Mouse (Mus musculus) limb, embryonic 11.5 days (tissue): ENCODE results near the gene A630095N17Rik. TPM values are rescaled to one million over a fixed set of nuclear protein-coding genes. Genes with fewer than 3 reads are reported as not detected.
A peak's percentile ranks its signal among the peaks of the same experiment; 100 is the strongest.

Experiments
- ATAC-seq: fragments of 200-750 bp; cut with Nextera tagmentation; 2 replicates; pipeline ENCODE4 v1.8.0; 2017; ENCODE audit warnings: low read depth; ENCODE audit not compliant: insufficient number of reproducible peaks, low FRiP score, low TSS enrichment
- DNase-seq: peaks from one replicate; pipeline ENCODE4 v3.0.0-alpha.2; 2015; ENCODE audit warnings: low spot score
- H3K27ac ChIP-seq: fragments of 300-500 bp; sonication (generic); replicated peaks from 2 replicates; pipeline ENCODE4 v1.5.1; 2014; ENCODE audit warnings: low read depth, mild to moderate bottlenecking, low read length
- H3K27me3 ChIP-seq: fragments of 300-500 bp; sonication (generic); 2 replicates; pipeline ENCODE4 v1.6.1; 2014; ENCODE audit warnings: mild to moderate bottlenecking, low read length, mixed read lengths; ENCODE audit not compliant: control insufficient read depth, insufficient read depth
- H3K36me3 ChIP-seq: fragments of 300-500 bp; sonication (generic); 2 replicates; pipeline ENCODE4 v1.6.1; 2014; ENCODE audit warnings: mild to moderate bottlenecking, low read length, moderate library complexity, mixed read lengths; ENCODE audit not compliant: control insufficient read depth, insufficient read depth
- H3K4me1 ChIP-seq: fragments of 300-500 bp; sonication (generic); 2 replicates; pipeline ENCODE4 v1.6.1; 2014; ENCODE audit warnings: low read length, mixed read lengths; ENCODE audit not compliant: control insufficient read depth, insufficient read depth
- H3K4me2 ChIP-seq: fragments of 300-500 bp; sonication (generic); 2 replicates; pipeline ENCODE4 v1.6.1; 2014; ENCODE audit warnings: low read depth, mild to moderate bottlenecking, moderate library complexity; ENCODE audit not compliant: severe bottlenecking
- H3K4me3 ChIP-seq: fragments of 300-500 bp; sonication (generic); 2 replicates; pipeline ENCODE4 v1.5.1; 2014; ENCODE audit warnings: low read depth, low read length
- H3K9ac ChIP-seq: fragments of 300-500 bp; sonication (generic); 2 replicates; pipeline ENCODE4 v1.6.1; 2014; ENCODE audit warnings: mild to moderate bottlenecking, low read length
- H3K9me3 ChIP-seq: fragments of 300-500 bp; sonication (generic); 2 replicates; pipeline ENCODE4 v1.6.1; 2016; ENCODE audit warnings: low read length; ENCODE audit not compliant: control insufficient read depth
- WGBS: fragments of 180-500 bp; shearing (Covaris S2); extraction: QIAGEN DNeasy Blood & Tissue Kit; methylation state at CpG from one replicate; pipeline ENCODE4 v1.1.7; 2014; 5-methylcytosine and 5-hydroxymethylcytosine counted together
- polyA plus RNA-seq: library from polyadenylated mRNA; unstranded; fragments of >200 nt; fragmentation: Nextera tagmentation; extraction: Ambion mirVana; gene quantifications from 2 replicates; pipeline ENCODE4 v1.2.1, GENCODE M21; 2014

A630095N17Rik gene
- polyA plus RNA-seq, 1 experiment from 2014 or later = not detected

- 89% methylated on average over 2 of the region's 2 CpGs for WGBS
- Histone ChIP-seq H3K9me3 (no peaks in the 10 kb centered on the region), H3K4me3 (no peak overlapping the region), H3K27ac (no peak overlapping the region), H3K9ac (no peak overlapping the region), H3K4me1 (peaks cover 22% of the 10 kb centered on the region), H3K36me3 (peaks cover 5% of the 10 kb centered on the region; the same call in 1 of the 2 replicates), H3K4me2 (no peak overlapping the region), H3K27me3 (peaks cover 24% of the 10 kb centered on the region)
- ATAC-seq (no peak), DNase-seq (no peak)
Observed at GRCm38 (mm10) chr1:75214442-75214841, 17.5 kb downstream of the A630095N17Rik start.

GRCm38 (mm10) chr1:75213096-75213495 lies 18.8 kb downstream of the A630095N17Rik start:
- Histone ChIP-seq H3K9ac (no peak overlapping the region), H3K4me2 (no peak overlapping the region), H3K27me3 (peaks cover 10% of the 10 kb centered on the region), H3K4me1 (peaks cover 11% of the 10 kb centered on the region), H3K27ac (no peak overlapping the region), H3K9me3 (no peaks in the 10 kb centered on the region), H3K36me3 (peaks cover 5% of the 10 kb centered on the region; the same call in 1 of the 2 replicates), H3K4me3 (no peak overlapping the region)
- 87% methylated on average over 7 of the region's 7 CpGs for whole genome bisulfite sequencing
- no peak for DNase-seq
- ATAC-seq = no peak

- Histone ChIP-seq H3K27me3 (peaks cover 5% of the 10 kb centered on the region), H3K4me1 (peaks cover 9% of the 10 kb centered on the region), H3K4me3 (no peak overlapping the region), H3K9me3 (no peaks in the 10 kb centered on the region), H3K9ac (no peak overlapping the region), H3K36me3 (peaks cover 5% of the 10 kb centered on the region; the same call in 1 of the 2 replicates), H3K27ac (no peak overlapping the region), H3K4me2 (no peak overlapping the region)
- WGBS = 88% methylated on average over 4 of the region's 4 CpGs
- DNase-seq = no peak
- no peak for ATAC-seq
Observed at GRCm38 (mm10) chr1:75212542-75212941, 19.4 kb downstream of the A630095N17Rik start.

- Histone ChIP-seq H3K27me3 (no peaks in the 10 kb centered on the region), H3K36me3 (peaks cover 5% of the 10 kb centered on the region; the same call in 1 of the 2 replicates), H3K27ac (no peak overlapping the region)
Observed at GRCm38 (mm10) chr1:75211141-75211708, 20.7 kb downstream of the A630095N17Rik start.

GRCm38 (mm10) chr1:75210136-75211087 lies 21.5 kb downstream of the A630095N17Rik start, which contains the start of the genes Glb1l and Stk16:
Gene Glb1l (minus strand): TSS chr1:75210813.
Gene Stk16 (plus strand): TSS chr1:75210838.
- peaks cover 9% of the 10 kb centered on the region for H3K4me1 ChIP-seq
- peak within 1 kb of the TSS; percentile 80 for H3K9ac ChIP-seq
- H3K36me3 ChIP-seq = peaks cover 3% of the 10 kb centered on the region; the same call in 1 of the 2 replicates
- peak; percentile 99 for DNase-seq
- H3K4me2 ChIP-seq = peak within 1 kb of the TSS; percentile 78
- H3K27ac ChIP-seq = no peak within 1 kb of the TSS
- H3K9me3 ChIP-seq = no peaks in the 10 kb centered on the region
- peak; percentile 90 for ATAC-seq
- H3K4me3 ChIP-seq = peak within 1 kb of the TSS; percentile 79
- H3K27me3 ChIP-seq = no peaks in the 10 kb centered on the region
- WGBS = 5% methylated on average over 42 of the region's 42 CpGs

More at GRCm38 (mm10) chr1:75211141-75211708, 20.7 kb downstream of the A630095N17Rik start:
- Histone ChIP-seq H3K4me3 (peak overlapping the region; percentile 79), H3K4me2 (peak overlapping the region; percentile 78), H3K9me3 (no peaks in the 10 kb centered on the region), H3K4me1 (peaks cover 9% of the 10 kb centered on the region), H3K9ac (peak overlapping the region; percentile 80)
- no peak for ATAC-seq
- no peak for DNase-seq
- 13% methylated on average over 17 of the region's 17 CpGs for WGBS

GRCm38 (mm10) chr1:75208967-75209678 lies 22.8 kb downstream of the A630095N17Rik start:
- ATAC-seq (no peak), DNase-seq (peak; percentile 47)
- Histone ChIP-seq H3K4me2 (peak overlapping the region; percentile 56), H3K4me3 (peak overlapping the region; percentile 31), H3K9me3 (no peaks in the 10 kb centered on the region), H3K27ac (no peak overlapping the region), H3K4me1 (peaks cover 9% of the 10 kb centered on the region), H3K27me3 (no peaks in the 10 kb centered on the region), H3K9ac (peak overlapping the region; percentile 55), H3K36me3 (no peaks in the 10 kb centered on the region; the same call in 1 of the 2 replicates)
- 15% methylated on average over 34 of the region's 34 CpGs for WGBS

GRCm38 (mm10) chr1:75201236-75201635 lies 30.7 kb downstream of the A630095N17Rik start:
- DNase-seq (no peak), ATAC-seq (no peak)
- Histone ChIP-seq H3K4me1 (no peaks in the 10 kb centered on the region), H3K9ac (no peak overlapping the region), H3K27ac (no peak overlapping the region), H3K36me3 (peaks cover 7% of the 10 kb centered on the region; the same call in 1 of the 2 replicates), H3K4me3 (no peak overlapping the region), H3K4me2 (no peak overlapping the region), H3K27me3 (no peaks in the 10 kb centered on the region), H3K9me3 (no peaks in the 10 kb centered on the region)
- WGBS = 86% methylated on average over 1 of the region's 1 CpGs

GRCm38 (mm10) chr1:75192452-75192851 lies 39.5 kb downstream of the A630095N17Rik start:
- Histone ChIP-seq H3K9me3 (no peaks in the 10 kb centered on the region), H3K4me1 (peaks cover 8% of the 10 kb centered on the region), H3K36me3 (no peaks in the 10 kb centered on the region; the same call in 1 of the 2 replicates), H3K27me3 (no peaks in the 10 kb centered on the region), H3K27ac (peak overlapping the region; percentile 59), H3K9ac (peak overlapping the region; percentile 79), H3K4me3 (peak overlapping the region; percentile 68), H3K4me2 (peak overlapping the region; percentile 94)
- ATAC-seq = no peak
- 0% methylated on average over 19 of the region's 19 CpGs for WGBS
- DNase-seq = no peak
